Mouse (Mus musculus) kidney, adult 18-20 months (tissue): ENCODE data around the gene Olfr1364.

Experiments used
- DNase-seq: peaks from one replicate; pipeline ENCODE4 v3.0.0; 2021

Gene Olfr1364

GRCm38 (mm10) chr13:21581659-21582058 lies at the start of gene Olfr1364:
Gene Olfr1364 (minus strand): TSS chr13:21581759.
- DNase-seq: no peak

- DNase-seq: no peak
Measured at GRCm38 (mm10) chr13:21613922-21614321, 32.4 kb upstream of the Olfr1364 start, which contains the start of gene Olfr1362. Gene Olfr1362 (minus strand): TSS chr13:21614022.

GRCm38 (mm10) chr13:21591618-21592017 lies 10.1 kb upstream of the Olfr1364 start:
- DNase-seq: no peak

GRCm38 (mm10) chr13:21559793-21560192 lies 21.8 kb downstream of the Olfr1364 start, which contains the start of gene Olfr1535:
Gene Olfr1535 (minus strand): TSS chr13:21559893.
- no peak for DNase-seq

GRCm38 (mm10) chr13:21550416-21551110 lies 31.0 kb downstream of the Olfr1364 start:
- DNase-seq: no peak

- DNase-seq: no peak
Measured at GRCm38 (mm10) chr13:21549487-21549886, 32.1 kb downstream of the Olfr1364 start.

GRCm38 (mm10) chr13:21542708-21543107 lies 38.9 kb downstream of the Olfr1364 start, which contains the start of gene Olfr1366:
Gene Olfr1366 (minus strand): TSS chr13:21542808.
- no peak for DNase-seq

- DNase-seq: peak; percentile 92
Measured at GRCm38 (mm10) chr13:21530781-21531201, 50.8 kb downstream of the Olfr1364 start, which contains the start of gene Zkscan8. Gene Zkscan8 (minus strand): TSS chr13:21531120.

GRCm38 (mm10) chr13:21530136-21530535 lies 51.4 kb downstream of the Olfr1364 start:
- DNase-seq: no peak
